Mouse (Mus musculus) thymus, postnatal 0 days (tissue): ENCODE data around the gene Alox5. TPM values are rescaled to one million over a fixed set of nuclear protein-coding genes. Genes with fewer than 3 reads are reported as not detected.
A peak's percentile ranks its signal among the peaks of the same experiment; 100 is the strongest.
"Not testable (repeated sequence)": the region's sequence is repeated elsewhere in the genome, so short reads cannot be mapped to it uniquely, and the experiment has no call there.

Experiments
- DNase-seq: peaks from one replicate; pipeline ENCODE4 v3.0.0-alpha.2; 2015; ENCODE audit warnings: low spot score
- polyA plus RNA-seq: library from polyadenylated mRNA; unstranded; fragments of >200 nt; fragmentation: Nextera tagmentation; extraction: Ambion mirVana; gene quantifications from 2 replicates; pipeline ENCODE4 v1.2.1, GENCODE M21; 2015

Alox5 gene
- polyA plus RNA-seq, result 0.81 and 1.2 TPM in 2 replicates

- no peak for DNase-seq
These were observed at the start of gene Alox5 for GRCm38 (mm10) chr6:116460544-116461283. Alox5 (minus strand) TSS chr6:116461178.

GRCm38 (mm10) chr6:116506302-116507003 lies 45.5 kb upstream of the Alox5 start, which contains the start of gene Olfr212:
Olfr212 (plus strand) TSS chr6:116506516.
- DNase-seq, result not testable (repeated sequence)

DNA sequence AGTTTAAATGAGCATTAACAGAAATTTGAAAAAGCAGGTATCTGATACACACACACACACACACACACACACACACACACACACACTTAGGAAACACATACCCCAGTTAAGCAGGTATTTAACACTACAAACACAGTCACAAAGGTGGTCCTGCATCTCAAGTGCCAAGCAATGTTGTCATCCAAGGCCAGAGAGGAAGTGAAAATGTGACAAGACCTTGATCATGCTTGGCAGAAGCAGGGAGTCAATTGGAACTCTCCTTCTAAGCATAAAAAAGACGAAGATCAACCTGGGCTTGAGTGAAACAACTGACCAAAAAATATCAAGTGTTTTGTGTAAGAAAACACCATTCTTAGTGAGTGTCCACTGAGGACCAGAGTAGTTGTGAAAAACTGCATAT lies 35.0 kb upstream of the Alox5 start:
- no peak for DNase-seq

GRCm38 (mm10) chr6:116493742-116494141 lies 32.8 kb upstream of the Alox5 start:
- DNase-seq, result no peak

GRCm38 (mm10) chr6:116488791-116489190 lies 27.8 kb upstream of the Alox5 start, which contains the start of gene Olfr211:
Olfr211 (plus strand) TSS chr6:116489091.
- no peak for DNase-seq

DNA sequence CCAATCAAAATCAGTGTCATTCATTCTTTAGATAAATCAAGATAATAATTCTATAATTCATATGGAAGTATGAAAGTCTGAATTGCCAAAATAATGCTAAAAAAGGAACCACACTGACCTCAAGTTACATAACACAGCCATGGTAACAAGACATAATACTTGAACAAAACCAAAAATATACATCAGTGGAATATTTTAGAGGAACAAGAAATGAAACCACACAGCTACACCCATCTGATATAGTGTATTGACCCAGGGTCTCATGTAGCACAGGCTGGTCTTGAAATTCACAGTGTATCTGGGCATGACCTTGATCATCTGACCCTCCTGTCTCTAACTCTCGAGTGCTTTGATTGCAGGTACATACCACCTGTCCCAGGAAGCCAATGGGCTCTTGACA lies 25.9 kb upstream of the Alox5 start:
- DNase-seq, result no peak

DNA sequence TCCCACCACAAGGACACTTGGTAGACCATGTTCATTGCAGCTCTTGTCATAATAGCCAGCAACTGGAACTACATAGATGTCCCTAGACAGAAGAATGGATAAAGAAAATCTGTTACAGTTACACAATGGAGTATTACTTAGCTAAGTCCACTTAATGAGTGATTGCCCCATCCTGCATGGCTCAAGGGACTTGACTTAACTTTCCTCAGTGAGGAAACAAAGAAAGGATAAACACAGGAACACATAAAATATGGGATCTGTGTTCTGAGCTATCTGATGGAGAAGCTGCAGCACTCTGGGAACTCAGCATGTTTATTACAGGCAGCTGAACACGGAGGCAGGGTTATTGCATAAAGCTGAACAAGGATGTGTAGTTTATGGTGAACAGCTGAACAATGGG lies 24.1 kb upstream of the Alox5 start:
- no peak for DNase-seq

- DNase-seq, result no peak
These were observed 7.1 kb upstream of the Alox5 start for GRCm38 (mm10) chr6:116468081-116468480.

GRCm38 (mm10) chr6:116459232-116459631 lies 1.7 kb downstream of the Alox5 start:
- DNase-seq, result no peak

- DNase-seq, result no peak
These were observed 2.2 kb downstream of the Alox5 start for GRCm38 (mm10) chr6:116458728-116459127.

- DNase-seq, result peak; percentile 9
These were observed 4.5 kb downstream of the Alox5 start for GRCm38 (mm10) chr6:116456482-116456881.

DNA sequence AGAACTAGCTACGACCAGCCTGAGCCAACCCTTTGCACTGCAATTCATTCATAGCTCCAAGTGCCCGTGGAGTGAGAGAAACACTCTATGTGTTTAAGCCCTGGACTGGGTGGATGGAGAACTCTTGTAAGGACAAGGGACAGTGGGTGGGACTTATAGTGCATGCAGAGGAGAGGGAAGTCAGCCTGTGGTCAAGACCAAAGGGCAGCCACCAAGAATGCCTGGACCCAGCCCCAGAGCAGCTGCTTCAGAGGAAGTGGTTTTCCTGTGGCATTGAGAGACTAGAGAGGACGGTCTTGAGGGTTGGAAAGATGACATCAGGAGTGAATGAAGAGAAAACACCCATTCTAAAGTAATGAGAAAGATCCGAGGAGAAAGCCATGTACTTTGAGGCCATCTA lies 5.2 kb downstream of the Alox5 start:
- DNase-seq, result no peak

DNA sequence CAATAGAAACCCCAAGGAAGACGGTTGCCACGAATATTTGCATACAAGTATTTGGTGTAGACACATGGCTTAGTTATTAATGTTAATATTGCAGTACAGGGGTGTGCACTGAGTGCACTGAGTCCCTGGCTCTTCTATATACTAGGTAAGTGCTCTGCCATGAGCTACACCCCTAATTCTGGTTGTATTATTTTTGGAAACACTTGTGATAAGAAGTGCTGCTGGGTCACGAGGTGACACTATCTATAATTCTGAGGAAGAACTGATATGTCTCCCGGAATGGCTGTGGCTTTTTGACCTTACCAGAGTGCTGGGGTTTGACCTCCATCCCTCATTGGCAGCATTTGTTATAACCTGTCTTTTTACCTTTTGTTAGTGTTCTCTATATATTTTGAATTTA lies 20.1 kb downstream of the Alox5 start:
- no peak for DNase-seq

DNA sequence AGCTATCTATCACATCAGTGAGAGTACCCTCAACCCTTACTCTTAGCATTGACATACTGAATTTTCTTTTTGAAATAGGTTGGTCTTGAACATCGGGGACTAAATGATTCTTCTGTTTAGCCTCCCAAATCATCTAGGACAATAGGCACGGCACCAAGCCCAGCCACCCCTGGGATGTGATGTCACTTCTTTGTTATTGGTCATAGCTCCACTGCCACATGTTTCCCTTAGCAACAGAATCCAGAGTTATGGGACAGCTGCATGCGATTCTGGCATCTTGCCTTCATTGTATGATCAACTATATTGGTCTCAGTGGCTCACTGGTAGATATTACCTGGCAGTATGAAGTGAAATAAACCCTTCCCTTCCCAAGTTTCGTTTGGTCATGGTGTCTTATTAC lies 20.5 kb downstream of the Alox5 start:
- DNase-seq, result no peak

- no peak for DNase-seq
These were observed 21.4 kb downstream of the Alox5 start for GRCm38 (mm10) chr6:116439531-116439930.

DNA sequence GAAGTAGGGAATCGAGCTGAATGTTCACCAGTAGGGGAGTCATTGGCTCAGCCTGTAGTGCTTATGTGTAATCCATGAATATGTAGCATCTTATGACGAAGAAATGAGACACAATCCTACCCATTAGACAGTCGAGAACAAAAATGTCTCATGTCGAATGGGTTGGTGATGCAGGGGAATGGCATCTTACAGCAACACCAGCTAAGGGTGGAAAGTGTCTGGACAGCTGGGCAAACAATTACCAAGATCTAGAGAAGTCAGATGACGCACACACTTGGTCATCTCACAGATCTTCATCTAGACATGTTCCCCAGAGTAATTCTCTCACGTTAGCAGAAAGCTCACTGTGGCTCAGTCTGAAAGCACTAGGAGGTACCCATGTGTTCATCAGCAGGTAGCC lies 22.1 kb downstream of the Alox5 start:
- no peak for DNase-seq

DNA sequence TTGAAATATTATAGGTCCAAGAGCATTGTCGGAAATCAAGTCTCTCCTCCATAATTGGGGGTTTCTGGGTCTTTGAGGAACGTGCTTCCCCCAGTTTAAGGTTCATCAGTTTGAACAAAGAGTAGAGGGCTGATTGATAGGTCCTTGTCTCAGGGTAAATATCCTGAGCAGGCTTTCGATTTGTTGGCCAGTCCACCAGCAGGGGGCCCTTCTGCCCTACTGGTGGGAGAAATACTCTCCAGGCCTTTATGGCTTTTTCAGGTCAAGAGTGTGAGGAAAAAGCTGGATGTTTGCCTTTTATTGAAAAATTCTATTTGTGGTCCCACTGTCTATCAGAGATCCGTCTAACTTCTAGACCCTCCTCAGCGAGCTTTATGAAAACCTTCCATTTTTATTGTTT lies 32.7 kb downstream of the Alox5 start:
- DNase-seq, result no peak

DNA sequence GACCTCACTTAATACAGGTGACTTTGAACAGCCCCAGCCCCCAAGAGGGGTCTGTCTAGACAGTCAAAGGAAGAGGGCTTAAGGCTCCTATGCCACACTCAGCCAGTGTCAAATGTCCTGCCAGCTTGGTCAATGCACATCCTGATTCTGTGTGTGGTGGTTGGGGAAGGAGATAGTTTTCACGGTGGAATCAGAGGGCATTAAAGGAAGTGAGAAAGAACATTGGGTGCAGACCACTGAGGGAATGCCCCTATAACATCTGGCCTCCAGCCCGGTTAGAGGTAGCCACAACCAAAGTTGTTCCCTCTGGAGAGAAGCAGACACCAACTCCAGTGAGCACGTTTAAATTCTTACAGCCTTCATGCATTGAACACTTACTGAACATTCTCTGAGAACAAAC lies 33.4 kb downstream of the Alox5 start:
- DNase-seq, result no peak

- DNase-seq, result no peak
These were observed 37.3 kb downstream of the Alox5 start for GRCm38 (mm10) chr6:116423664-116424063.

DNA sequence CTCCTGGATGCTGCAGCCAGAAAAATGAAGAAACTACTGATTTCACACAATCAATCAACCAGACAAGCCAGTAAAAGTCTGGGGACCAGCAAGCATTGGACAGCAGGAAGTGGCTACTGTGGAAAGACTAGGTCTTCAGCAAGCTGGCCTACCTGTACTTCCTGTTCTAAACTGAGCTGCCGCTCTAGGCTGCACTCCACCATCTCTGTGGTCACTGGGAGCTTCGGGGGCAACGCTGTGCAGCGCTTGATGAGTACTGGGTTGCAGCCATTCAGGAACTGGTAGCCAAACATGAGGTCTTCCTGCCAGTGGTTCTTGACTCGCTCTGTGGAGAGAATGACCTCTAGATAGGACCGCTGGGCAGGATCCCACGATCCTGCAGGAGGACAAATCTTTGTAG lies 38.0 kb downstream of the Alox5 start:
- DNase-seq, result peak; percentile 10

- DNase-seq, result no peak
These were observed 40.7 kb downstream of the Alox5 start for GRCm38 (mm10) chr6:116420271-116420670.

DNA sequence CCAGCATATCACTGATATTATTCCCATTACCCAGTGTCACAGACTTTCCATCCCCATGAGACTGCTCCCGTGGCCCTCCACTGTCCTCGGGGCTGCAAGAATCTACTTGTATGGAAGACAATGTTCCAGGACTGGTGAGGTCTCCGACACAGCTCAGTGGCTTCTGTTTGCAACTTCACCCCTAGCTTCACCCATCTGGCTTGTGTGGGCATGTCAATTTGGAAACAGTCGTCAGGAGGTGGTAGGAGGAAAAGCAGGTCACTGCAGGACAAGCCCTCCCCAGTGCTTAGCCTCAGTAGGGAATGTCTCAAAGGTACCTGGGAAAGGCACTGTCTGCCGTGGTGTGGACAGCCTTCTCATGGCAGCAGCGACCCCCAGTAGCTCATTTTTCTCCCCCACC lies 41.3 kb downstream of the Alox5 start:
- DNase-seq, result no peak

GRCm38 (mm10) chr6:116418487-116418886 lies 42.5 kb downstream of the Alox5 start:
- no peak for DNase-seq
